Mouse (Mus musculus): ENCODE results near the gene Fndc10. TPM values are rescaled to one million over a fixed set of nuclear protein-coding genes. Genes with fewer than 3 reads are reported as not detected.
"Not testable (repeated sequence)": the region's sequence is repeated elsewhere in the genome, so short reads cannot be mapped to it uniquely, and the experiment has no call there.

Gene Fndc10
- total RNA-seq, 2 experiments from 2014 or later, result 2.9 to 4.3 TPM

DNA sequence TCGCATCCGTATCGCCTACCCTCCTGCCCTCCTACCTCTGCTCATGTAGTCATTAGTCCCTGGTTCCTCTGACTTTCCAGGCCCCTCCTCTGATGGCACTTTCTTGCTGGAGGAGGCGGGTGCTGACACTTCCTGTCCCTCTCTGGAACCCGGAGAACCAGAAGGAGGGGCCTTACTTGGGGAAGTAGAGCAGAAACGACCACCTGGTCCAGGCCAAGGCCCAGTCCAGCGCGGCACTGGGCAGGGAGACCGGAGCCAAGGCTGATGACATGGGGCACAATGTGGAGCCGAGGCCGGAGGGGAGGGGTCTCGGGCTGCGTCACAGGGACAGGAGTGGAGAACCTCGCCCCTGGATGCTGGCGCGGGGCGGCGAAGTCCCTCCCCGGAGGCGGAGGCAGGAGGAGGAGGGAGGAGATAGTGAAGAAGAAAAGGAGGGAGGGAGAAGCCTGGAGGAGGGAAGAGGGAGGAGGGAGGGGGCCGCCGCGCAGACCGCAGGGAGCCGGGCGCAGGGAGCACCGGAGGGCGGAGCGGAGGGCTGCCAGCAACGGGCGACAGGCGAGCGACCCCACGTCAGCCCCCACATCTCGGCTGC lies 40.3 kb downstream of the Fndc10 start, which contains the start of gene Tmem240:
Gene Tmem240, plus strand, starts transcription at position 451 of the 592 bp plus-strand sequence.
- DNase-seq, result peak; percentile 89 to 92
- intact Hi-C loops (cut with DNase I), result no loop called here

DNA sequence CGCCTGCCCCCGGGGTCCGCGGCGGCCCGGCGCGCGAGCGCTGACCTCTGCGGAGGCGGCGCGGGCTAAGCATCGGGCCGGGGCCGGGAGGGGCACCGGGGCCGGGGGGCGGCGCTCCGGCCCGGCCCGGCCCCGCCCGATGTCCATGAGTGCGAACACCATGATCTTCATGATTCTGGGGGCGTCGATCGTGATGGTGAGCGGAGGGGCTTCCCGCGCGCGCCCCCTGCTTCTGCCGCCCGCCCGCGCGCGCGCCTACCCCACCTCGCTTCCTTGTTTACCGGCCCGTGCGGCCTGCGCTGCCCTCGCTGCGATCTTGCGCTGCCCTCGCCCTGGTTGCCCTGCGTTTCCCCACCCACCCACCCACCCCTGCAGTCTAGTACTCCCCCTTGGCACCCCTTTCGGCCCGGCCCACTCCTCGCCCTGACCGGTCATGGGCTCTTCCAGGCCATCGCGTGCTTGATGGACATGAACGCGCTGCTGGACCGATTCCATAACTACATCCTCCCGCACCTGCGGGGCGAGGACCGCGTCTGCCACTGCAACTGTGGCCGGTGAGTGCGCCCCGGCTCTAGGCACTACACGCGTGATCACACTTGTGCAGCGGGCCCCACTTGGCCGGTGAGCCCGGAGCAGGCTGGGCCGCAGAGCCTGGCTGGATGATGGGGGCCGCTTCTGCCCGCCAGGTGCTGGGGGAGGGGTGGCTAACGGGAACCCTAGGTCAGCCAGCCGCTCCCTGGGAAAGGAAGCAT lies 41.0 kb downstream of the Fndc10 start:
- peak; percentile 52 to 63 for DNase-seq
- intact Hi-C loops (cut with DNase I), result no loop called here

DNA sequence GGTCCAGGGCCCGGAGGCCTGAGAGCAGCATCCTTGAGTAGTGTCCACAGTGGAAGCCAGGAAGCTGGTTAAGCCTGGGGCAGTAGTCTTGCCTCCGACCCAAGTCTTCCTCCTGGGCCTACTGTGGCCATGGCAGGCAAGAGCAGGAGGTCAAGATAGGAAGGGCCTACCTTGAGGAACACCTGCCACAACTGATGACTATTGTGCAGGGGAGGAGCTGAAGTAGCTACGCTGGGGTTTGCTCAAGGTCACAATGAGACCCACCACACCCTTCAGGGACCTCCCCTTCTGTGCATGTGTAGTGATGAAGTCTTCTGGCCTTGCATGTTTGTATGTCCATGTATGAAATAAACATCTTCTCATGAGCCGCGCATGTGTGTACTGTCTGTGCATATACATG lies 41.6 kb downstream of the Fndc10 start:
- intact Hi-C loops (cut with DNase I), result no loop called here

DNA sequence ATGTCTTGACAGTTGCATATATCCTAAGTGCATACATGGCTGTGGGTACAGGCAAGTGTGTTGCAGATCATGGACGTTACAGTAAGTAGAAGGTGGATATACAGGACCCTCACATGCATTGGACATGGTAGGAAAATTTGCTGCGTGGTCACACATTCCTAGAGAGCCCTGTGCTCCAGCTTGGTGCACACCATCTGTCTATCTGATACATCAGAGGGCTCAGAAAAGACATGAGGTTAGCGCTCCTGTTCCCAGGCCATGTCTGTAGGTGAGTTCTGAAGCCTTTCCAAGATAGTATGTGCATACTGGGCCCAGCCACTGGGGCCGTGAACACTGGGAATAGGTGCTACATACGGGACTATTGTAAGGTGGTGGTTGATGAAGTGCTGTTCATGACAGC lies 42.3 kb downstream of the Fndc10 start:
- DNase-seq, result no peak
- intact Hi-C loops (cut with DNase I), result no loop called here

More for the DNA sequence above, 41.6 kb downstream of the Fndc10 start:
- no peak for DNase-seq

DNA sequence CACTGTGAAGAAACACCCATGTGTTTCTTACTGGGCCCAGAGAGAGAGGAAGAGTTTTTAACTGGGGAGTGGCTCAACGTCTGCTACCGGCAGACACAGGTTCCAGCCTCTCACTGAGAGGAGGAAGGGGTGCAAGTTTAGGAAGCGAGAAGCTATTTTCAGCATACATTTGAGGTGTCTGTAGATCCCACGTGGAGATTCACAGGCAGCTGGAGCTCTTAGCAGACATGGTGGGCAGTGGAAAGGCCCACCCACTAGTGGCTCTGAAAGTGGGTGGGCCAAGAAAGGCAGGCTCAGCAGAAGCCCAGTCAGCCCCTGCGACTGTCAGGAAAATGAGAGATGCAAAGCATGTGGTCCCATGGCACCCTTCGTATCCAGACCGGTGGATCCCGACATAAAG lies 44.1 kb downstream of the Fndc10 start:
- DNase-seq, result no peak
- intact Hi-C loops (cut with DNase I), result no loop called here

DNA sequence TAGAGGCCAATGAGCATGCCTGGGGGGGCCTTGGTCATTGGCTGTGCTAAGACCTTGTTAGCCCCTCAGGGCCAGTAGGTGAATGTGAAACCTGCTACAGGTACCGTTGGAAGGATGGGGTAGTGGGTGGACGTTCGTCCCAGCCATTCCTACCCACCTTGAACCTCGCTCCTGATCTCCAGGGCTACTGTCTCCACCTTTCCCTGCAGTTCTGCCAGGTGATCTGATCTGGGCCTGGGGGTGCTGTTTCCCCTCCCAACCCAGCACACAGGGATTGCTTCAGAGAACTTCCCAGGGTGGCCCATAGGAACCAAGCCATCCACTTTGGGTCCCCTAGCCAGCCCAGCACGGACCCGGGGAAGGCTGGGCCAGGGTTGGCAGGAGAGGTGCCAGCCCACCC lies 45.0 kb downstream of the Fndc10 start:
- no peak for DNase-seq
- intact Hi-C loops (cut with DNase I), result no loop called here

DNA sequence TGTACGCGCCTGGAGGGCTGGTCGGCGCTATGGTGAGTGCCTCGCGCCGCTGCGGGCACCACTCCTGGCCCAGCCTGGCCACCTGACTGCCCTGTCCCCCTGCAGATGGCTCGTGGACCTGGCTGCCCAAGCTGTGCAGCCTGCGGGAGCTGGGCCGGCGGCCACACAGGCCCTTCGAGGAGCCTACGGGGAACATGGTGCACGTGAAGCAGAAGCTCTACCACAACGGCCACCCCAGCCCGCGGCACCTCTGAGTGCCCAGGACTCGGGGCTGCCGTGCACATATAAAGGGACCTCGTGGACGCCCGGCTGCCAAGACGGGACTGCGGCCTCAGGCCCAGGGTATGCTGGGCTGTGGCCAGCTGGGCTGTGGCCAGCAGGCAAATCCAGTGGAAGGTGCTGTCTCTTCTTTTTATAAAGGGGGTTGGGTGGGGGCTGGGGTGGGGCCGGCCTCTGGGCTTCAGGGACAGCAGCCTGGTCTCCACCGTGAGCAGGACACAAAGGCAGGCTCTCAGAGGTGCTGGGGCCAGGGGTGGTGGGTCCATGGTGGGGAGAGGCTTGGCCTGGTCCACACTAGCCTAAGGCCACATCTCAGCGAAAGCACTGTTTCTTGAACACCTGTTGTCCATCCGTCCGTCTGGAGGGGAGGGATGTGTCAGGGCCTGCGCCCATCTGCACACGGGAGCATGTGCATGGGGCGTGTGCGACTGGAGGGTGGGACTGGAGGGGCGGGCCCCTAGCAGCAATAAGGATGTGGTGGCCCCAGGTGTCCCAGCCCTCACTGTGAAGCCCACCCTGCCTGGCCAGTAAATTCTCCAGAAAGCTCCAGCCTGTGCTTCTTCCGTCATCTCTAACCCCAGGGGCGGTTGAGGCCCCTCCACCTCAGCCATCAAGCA lies 45.8 kb downstream of the Fndc10 start:
- DNase-seq, result peak; percentile 61 to 66
- intact Hi-C loops (cut with DNase I), result no loop called here

DNA sequence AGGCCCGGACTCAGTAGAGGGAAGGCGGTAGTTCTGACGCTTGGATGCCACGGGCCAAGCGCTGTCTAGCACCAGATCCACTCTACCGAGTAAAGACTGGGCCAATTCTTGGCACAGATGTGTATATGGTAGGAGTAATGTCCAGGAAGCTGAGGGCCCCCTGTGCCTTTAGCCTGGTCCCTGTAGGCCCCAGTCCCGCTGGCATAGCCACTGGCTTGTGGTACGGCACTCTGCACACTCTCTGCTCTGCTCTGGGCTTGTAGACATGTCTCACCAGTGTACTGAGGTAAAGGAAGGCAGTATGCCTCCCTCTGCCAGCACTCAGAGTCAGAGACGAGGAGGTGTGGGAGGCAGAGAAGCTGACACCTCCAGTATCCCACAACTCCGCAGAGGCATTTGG lies 46.5 kb downstream of the Fndc10 start:
- intact Hi-C loops (cut with DNase I), result not testable (repeated sequence)

DNA sequence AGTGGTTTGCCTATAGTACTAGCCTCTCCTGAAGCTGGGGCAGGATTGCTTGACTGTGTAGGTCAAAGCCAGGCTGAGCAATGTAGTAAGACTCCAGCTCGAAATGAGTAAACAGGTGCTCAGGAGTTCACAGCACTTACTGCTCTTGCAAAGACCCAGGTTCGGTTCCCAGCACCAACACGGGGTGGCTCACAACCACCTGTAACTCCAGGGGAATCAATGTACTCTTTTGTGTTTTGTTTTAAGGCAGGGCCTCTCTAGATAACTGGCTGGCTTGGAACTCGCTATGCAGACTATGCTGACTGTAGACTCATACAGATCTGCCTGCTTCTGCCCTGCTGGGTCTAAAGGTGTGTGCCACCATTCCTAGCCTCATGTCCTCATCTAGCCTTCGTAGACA lies 48.5 kb downstream of the Fndc10 start:
- no peak for DNase-seq
- intact Hi-C loops (cut with DNase I), result loop anchor here (2.0 kb wide), 1 partner anchor 20 kb away; no protein-coding TSS in a partner anchor

More for the DNA sequence above, 46.5 kb downstream of the Fndc10 start:
- DNase-seq, result not testable (repeated sequence)

DNA sequence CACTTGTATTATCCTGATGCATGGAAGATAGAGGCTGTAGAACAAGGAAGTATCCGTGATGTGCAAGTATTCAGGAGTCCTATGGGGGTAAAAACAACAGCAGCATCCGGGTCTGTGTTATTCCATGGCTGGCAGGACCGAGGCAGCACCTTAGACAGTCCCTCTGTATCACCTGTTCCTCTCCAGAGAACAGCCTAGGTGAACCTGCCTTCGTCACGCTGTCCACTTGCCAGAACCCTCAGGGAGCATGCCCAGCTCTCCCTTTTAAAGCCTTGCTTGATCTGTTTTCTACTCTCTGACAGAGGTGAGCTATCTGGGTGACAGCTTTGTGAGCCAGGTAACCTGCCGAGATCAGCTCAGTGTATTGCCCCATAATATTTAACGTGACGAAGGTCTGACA lies 50.3 kb downstream of the Fndc10 start:
- intact Hi-C loops (cut with DNase I), result no loop called here
- DNase-seq, result no peak

DNA sequence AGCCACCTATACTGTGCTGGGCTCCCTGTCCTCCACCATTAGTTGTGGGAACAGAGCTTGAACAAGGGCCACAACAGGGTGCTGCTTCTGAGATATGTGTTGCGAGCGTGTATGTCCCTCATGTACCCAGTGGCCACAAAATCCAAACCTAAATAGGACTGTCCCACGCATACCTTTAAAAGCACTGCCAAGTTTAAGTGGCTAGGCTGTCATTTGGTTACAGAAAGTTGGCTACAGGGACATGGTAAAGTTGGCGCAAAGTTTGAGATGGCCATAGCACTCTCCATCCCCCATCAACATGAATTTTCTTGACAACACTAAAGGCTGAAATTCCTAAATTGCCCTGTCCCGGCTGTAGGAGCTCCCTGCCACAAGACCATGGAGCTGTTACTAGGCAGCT lies 51.0 kb downstream of the Fndc10 start:
- intact Hi-C loops (cut with DNase I), result no loop called here
- DNase-seq, result no peak

Other genes with a start within 250 kb of the Fndc10 start
- gene Tmem52, start 225.2 kb upstream of the Fndc10 start, total RNA-seq (2021), result 1 to 10 TPM in 1 of 2 experiments, not detected in 1; 2.2 TPM
- gene Gnb1, start 203.0 kb upstream of the Fndc10 start, total RNA-seq (2021), result 100 to 1,000 TPM; 309 to 321 TPM
- 10 to 100 TPM; 34.8 to 42.4 TPM for gene Nadk, start 132.0 kb upstream of the Fndc10 start, total RNA-seq (2021)
- gene Slc35e2, start 92.9 kb upstream of the Fndc10 start, total RNA-seq (2021), result 10 to 100 TPM; 12.2 to 13.1 TPM
- gene Cdk11b, start 69.5 kb upstream of the Fndc10 start, total RNA-seq (2021), result 10 to 100 TPM; 28.5 to 30.1 TPM
- not detected for gene Gm10563, start 48.9 kb upstream of the Fndc10 start, total RNA-seq (2021)
- 10 to 100 TPM; 24.9 to 25.9 TPM for gene Mmp23, start 41.0 kb upstream of the Fndc10 start, total RNA-seq (2021)
- gene Mib2, start 25.1 kb upstream of the Fndc10 start, total RNA-seq (2021), result 10 to 100 TPM; 21.9 to 22.5 TPM
- gene Ssu72, start 10.5 kb downstream of the Fndc10 start, total RNA-seq (2021), result 10 to 100 TPM; 58.3 to 59.2 TPM
- under 1 TPM; 0.47 to 0.69 TPM for gene Tmem240, start 40.5 kb downstream of the Fndc10 start, total RNA-seq (2021)
- 10 to 100 TPM; 67.1 to 73.1 TPM for gene Atad3a, start 66.8 kb downstream of the Fndc10 start, total RNA-seq (2021)
- gene Vwa1, start 80.4 kb downstream of the Fndc10 start, total RNA-seq (2021), result 10 to 100 TPM; 14.0 to 15.8 TPM
- 1 to 10 TPM; 2.0 to 2.3 TPM for gene Tmem88b, start 91.5 kb downstream of the Fndc10 start, total RNA-seq (2021)
- not detected for gene Ankrd65, start 96.1 kb downstream of the Fndc10 start, total RNA-seq (2021)
- 10 to 100 TPM; 77.2 to 83.5 TPM for gene Mrpl20, start 108.5 kb downstream of the Fndc10 start, total RNA-seq (2021)
- gene Ccnl2, start 118.1 kb downstream of the Fndc10 start, total RNA-seq (2021), result 10 to 100 TPM; 49.9 to 50.6 TPM
- gene Aurkaip1, start 136.9 kb downstream of the Fndc10 start, total RNA-seq (2021), result 10 to 100 TPM; 84.8 to 91.3 TPM
- 10 to 100 TPM; 66.0 to 66.1 TPM for gene Mxra8, start 145.3 kb downstream of the Fndc10 start, total RNA-seq (2021)
- 10 to 100 TPM; 35.3 to 36.0 TPM for gene Dvl1, start 153.1 kb downstream of the Fndc10 start, total RNA-seq (2021)
- gene Tas1r3, start 169.0 kb downstream of the Fndc10 start, total RNA-seq (2021), result under 1 TPM; 0.20 to 0.34 TPM
- 10 to 100 TPM in 1 of 2 experiments, 1 to 10 TPM in 1; 7.9 to 10.6 TPM for gene Cptp, start 175.1 kb downstream of the Fndc10 start, total RNA-seq (2021)
- 10 to 100 TPM; 16.6 to 20.9 TPM for gene Ints11, start 175.2 kb downstream of the Fndc10 start, total RNA-seq (2021)
- gene Pusl1, start 197.4 kb downstream of the Fndc10 start, total RNA-seq (2021), result 10 to 100 TPM; 18.1 to 19.1 TPM
- gene Acap3, start 197.5 kb downstream of the Fndc10 start, total RNA-seq (2021), result 10 to 100 TPM; 20.3 to 21.7 TPM
- gene Ube2j2, start 249.5 kb downstream of the Fndc10 start, total RNA-seq (2021), result 10 to 100 TPM; 62.4 to 66.9 TPM

Measured in heart, postnatal 10 days (tissue).